Mouse (Mus musculus) bone marrow, adult 2 months (tissue): ENCODE results near the gene Fbxw8.

Experiments
- CTCF ChIP-seq: fragments of 200-500 bp; IDR thresholded peaks from 2 replicates; pipeline ENCODE4 v1.5.1; 2011; ENCODE audit warnings: low read length, control low read depth; ENCODE audit not compliant: control insufficient read depth, insufficient read depth
- POLR2A ChIP-seq: fragments of 200-500 bp; IDR thresholded peaks from 2 replicates; pipeline ENCODE4 v1.6.1; 2011; ENCODE audit warnings: low read depth, mild to moderate bottlenecking, control low read depth, low read length, borderline replicate concordance; ENCODE audit not compliant: control insufficient read depth

GRCm38 (mm10) chr5:118113617-118114016 lies 41.6 kb downstream of the Fbxw8 start:
- TF ChIP-seq CTCF: no peak
- TF ChIP-seq POLR2A: no peak
